Mouse (Mus musculus) layer of hippocampus, postnatal 36 days (tissue): ENCODE results near the gene Abcg8. TPM values are rescaled to one million over a fixed set of nuclear protein-coding genes. Genes with fewer than 3 reads are reported as not detected.

Experiments used
- DNase-seq, 2 experiments: peaks; one replicate each; pipeline ENCODE4 v3.0.0; 2022
- total RNA-seq, 2 experiments: library from RNA; stranded (reverse); gene quantifications; 2 replicates each; pipeline ENCODE4 v1.2.3; 2021

The Abcg8 gene
- not detected for total RNA-seq

- no peak for DNase-seq
These were observed at the start of gene Abcg8 for GRCm38 (mm10) chr17:84675951-84676366. Abcg8 (plus strand) TSS chr17:84676302.

- no peak for DNase-seq
These were observed 49.2 kb upstream of the Abcg8 start for GRCm38 (mm10) chr17:84626857-84627305.

GRCm38 (mm10) chr17:84627721-84628120 is 48.4 kb upstream of the Abcg8 start:
- no peak for DNase-seq

GRCm38 (mm10) chr17:84628611-84629010 is 47.5 kb upstream of the Abcg8 start:
- no peak for DNase-seq

- DNase-seq = no peak
These were observed 44.3 kb upstream of the Abcg8 start for GRCm38 (mm10) chr17:84631836-84632235.

- DNase-seq = no peak
These were observed 42.7 kb upstream of the Abcg8 start for GRCm38 (mm10) chr17:84633443-84633842.

- DNase-seq = no peak
These were observed 39.8 kb upstream of the Abcg8 start for GRCm38 (mm10) chr17:84636328-84636727.

GRCm38 (mm10) chr17:84637971-84638370 is 38.1 kb upstream of the Abcg8 start:
- no peak for DNase-seq

GRCm38 (mm10) chr17:84639796-84640378 is 36.2 kb upstream of the Abcg8 start:
- DNase-seq = no peak

- DNase-seq = no peak
These were observed 34.2 kb upstream of the Abcg8 start for GRCm38 (mm10) chr17:84641893-84642292.

GRCm38 (mm10) chr17:84642324-84642723 is 33.8 kb upstream of the Abcg8 start:
- DNase-seq = no peak

- DNase-seq = no peak
These were observed 31.6 kb upstream of the Abcg8 start for GRCm38 (mm10) chr17:84644292-84645050.

- no peak for DNase-seq
These were observed 31.0 kb upstream of the Abcg8 start for GRCm38 (mm10) chr17:84645119-84645518.

- no peak for DNase-seq
These were observed 30.2 kb upstream of the Abcg8 start for GRCm38 (mm10) chr17:84645894-84646293.

- DNase-seq = no peak
These were observed 29.6 kb upstream of the Abcg8 start for GRCm38 (mm10) chr17:84646477-84646876.

- DNase-seq = no peak
These were observed 28.5 kb upstream of the Abcg8 start for GRCm38 (mm10) chr17:84647630-84648029.

- DNase-seq = no peak
These were observed 25.6 kb upstream of the Abcg8 start for GRCm38 (mm10) chr17:84650302-84651017.

GRCm38 (mm10) chr17:84653544-84653943 is 22.6 kb upstream of the Abcg8 start:
- no peak for DNase-seq

GRCm38 (mm10) chr17:84656205-84656604 is 19.9 kb upstream of the Abcg8 start:
- no peak for DNase-seq

GRCm38 (mm10) chr17:84656653-84657421 is 19.3 kb upstream of the Abcg8 start:
- no peak for DNase-seq

- DNase-seq = no peak
These were observed 18.7 kb upstream of the Abcg8 start for GRCm38 (mm10) chr17:84657422-84657732.

- DNase-seq = no peak
These were observed 18.3 kb upstream of the Abcg8 start for GRCm38 (mm10) chr17:84657782-84658181.

- no peak for DNase-seq
These were observed 17.9 kb upstream of the Abcg8 start for GRCm38 (mm10) chr17:84658195-84658594.
